Mouse (Mus musculus): ENCODE measurements around the gene Lamc3. TPM values are rescaled to one million over a fixed set of nuclear protein-coding genes. Genes with fewer than 3 reads are reported as not detected.

Gene Lamc3
- polyA plus RNA-seq, 1 experiment: 4.4 TPM

DNA sequence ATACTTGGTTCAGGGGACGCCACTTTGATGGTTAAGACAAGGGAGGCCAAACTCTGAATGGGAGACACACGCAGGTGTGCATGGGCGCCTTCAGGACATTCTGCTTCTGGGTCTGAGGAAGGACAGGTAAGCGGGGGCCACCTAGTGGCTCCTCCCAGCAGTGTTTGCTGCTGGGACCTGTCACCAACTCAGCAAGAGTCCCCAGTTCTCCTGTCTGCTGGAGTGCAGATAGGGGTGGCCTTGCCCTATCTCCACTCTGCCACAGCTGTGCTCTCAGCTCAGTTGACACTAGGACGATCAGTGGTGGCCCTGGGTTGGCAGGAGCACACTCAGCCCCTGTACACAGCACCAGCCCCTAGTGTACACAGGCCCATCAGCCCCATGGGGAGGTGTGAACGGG, 39.2 kb upstream of the Lamc3 start:
- no peaks in the 10 kb centered on the region for H3K36me3 ChIP-seq (ENCODE audit: control insufficient read depth, insufficient read depth, low read length)
- no peak overlapping the region for H3K4me3 ChIP-seq (ENCODE audit: low read depth, low read length)
- 12% methylated on average over 6 of the region's 6 CpGs for WGBS
- peaks cover 4% of the 10 kb centered on the region for H3K4me1 ChIP-seq (ENCODE audit: control insufficient read depth, insufficient read depth, insufficient read length, low read length)
- H3K27me3 ChIP-seq (ENCODE audit: control insufficient read depth, insufficient read depth, low read length): peaks cover 40% of the 10 kb centered on the region
- H3K27ac ChIP-seq (ENCODE audit: insufficient read depth, low read depth, low read length): no peak overlapping the region
- TF ChIP-seq POLR2A (IDR thresholded peaks at IDR 0.05; ENCODE audit: low read depth, low read length) (no peak), CTCF (IDR thresholded peaks at IDR 0.05; ENCODE audit: extremely low read depth, insufficient read length, insufficient replicate concordance, low read depth, low read length) (peak; percentile 52; the same call in 1 of the 2 replicates)

DNA sequence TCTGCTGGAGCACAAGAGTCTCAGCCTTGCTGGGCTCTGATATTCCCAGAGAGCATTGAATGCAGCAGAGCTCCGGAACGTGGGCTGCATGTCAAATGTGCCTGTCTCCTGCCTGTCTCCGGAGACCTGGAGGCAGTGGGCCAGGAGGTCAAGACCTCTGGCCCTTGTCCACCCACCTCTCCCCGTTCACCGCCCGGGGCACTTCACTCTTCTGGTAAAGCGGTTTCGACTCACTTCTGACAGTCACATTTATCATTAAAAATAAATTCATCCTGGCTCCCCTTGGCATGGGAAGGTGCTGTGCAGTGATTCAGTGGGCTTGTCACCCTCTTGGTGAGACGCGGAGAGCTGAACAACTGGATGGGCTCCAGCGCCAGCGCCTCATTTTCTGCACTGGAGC, 37.0 kb upstream of the Lamc3 start:
- H3K27ac ChIP-seq (ENCODE audit: insufficient read depth, low read depth, low read length): no peak overlapping the region
- no peak overlapping the region for H3K4me3 ChIP-seq (ENCODE audit: low read depth, low read length)
- H3K36me3 ChIP-seq (ENCODE audit: control insufficient read depth, insufficient read depth, low read length): no peaks in the 10 kb centered on the region
- no peak for TF ChIP-seq POLR2A (IDR thresholded peaks at IDR 0.05; ENCODE audit: low read depth, low read length)
- TF ChIP-seq CTCF (IDR thresholded peaks at IDR 0.05; ENCODE audit: extremely low read depth, insufficient read length, insufficient replicate concordance, low read depth, low read length): no peak
- H3K4me1 ChIP-seq (ENCODE audit: control insufficient read depth, insufficient read depth, insufficient read length, low read length): peaks cover 4% of the 10 kb centered on the region; the same call in 1 of the 2 replicates
- 59% methylated on average over 12 of the region's 12 CpGs for WGBS
- peaks cover 27% of the 10 kb centered on the region for H3K27me3 ChIP-seq (ENCODE audit: control insufficient read depth, insufficient read depth, low read length)

DNA sequence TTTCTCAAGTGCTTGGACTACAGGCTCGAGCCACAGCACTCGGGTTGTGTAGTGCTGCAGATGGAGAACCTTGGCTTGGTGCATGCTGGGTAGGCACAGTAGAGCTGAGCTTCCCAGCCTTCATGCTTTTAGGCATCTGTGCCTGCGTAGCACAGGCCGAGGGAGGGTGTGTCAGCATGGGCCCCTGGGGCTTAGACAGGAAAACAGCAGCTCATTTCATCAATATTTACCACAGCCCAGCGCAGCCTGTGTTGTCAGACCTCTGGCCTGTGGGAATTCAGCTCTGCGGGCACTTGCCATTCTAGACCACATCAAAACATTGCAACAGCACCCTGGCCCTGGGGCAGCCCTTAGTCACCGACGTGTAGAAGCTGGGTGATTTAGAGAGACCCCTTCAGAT, 31.1 kb upstream of the Lamc3 start:
- H3K4me1 ChIP-seq (ENCODE audit: control insufficient read depth, insufficient read depth, insufficient read length, low read length): no peaks in the 10 kb centered on the region
- no peaks in the 10 kb centered on the region for H3K36me3 ChIP-seq (ENCODE audit: control insufficient read depth, insufficient read depth, low read length)
- TF ChIP-seq CTCF (IDR thresholded peaks at IDR 0.05; ENCODE audit: extremely low read depth, insufficient read length, insufficient replicate concordance, low read depth, low read length): no peak
- no peak for TF ChIP-seq POLR2A (IDR thresholded peaks at IDR 0.05; ENCODE audit: low read depth, low read length)
- WGBS: 76% methylated on average over 8 of the region's 8 CpGs
- H3K27ac ChIP-seq (ENCODE audit: insufficient read depth, low read depth, low read length): no peak overlapping the region
- H3K27me3 ChIP-seq (ENCODE audit: control insufficient read depth, insufficient read depth, low read length): no peaks in the 10 kb centered on the region
- no peak overlapping the region for H3K4me3 ChIP-seq (ENCODE audit: low read depth, low read length)

DNA sequence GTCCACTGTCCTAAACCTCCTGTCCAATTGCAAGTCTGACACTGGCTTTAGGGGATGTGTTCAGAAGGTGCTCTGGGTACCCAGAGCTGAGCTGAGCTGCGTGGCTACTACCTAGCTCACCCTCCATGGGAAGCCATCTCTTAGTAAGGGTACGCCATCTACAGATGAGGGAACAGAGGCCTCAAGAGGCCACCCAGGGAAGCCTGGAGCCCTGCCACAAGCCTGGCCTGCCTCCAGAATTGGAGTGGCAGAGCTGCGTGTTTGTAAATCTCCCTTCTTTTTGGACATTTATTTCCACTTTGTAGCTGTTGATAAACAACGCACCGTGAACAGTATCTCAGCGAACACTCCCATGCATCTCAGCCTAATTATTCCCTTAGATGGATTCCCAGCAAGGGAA, 29.9 kb upstream of the Lamc3 start:
- Histone ChIP-seq H3K36me3 (ENCODE audit: control insufficient read depth, insufficient read depth, low read length) (no peaks in the 10 kb centered on the region), H3K27ac (ENCODE audit: insufficient read depth, low read depth, low read length) (no peak overlapping the region), H3K27me3 (ENCODE audit: control insufficient read depth, insufficient read depth, low read length) (no peaks in the 10 kb centered on the region), H3K4me1 (ENCODE audit: control insufficient read depth, insufficient read depth, insufficient read length, low read length) (no peaks in the 10 kb centered on the region), H3K4me3 (ENCODE audit: low read depth, low read length) (no peak overlapping the region)
- no peak for TF ChIP-seq CTCF (IDR thresholded peaks at IDR 0.05; ENCODE audit: extremely low read depth, insufficient read length, insufficient replicate concordance, low read depth, low read length)
- TF ChIP-seq POLR2A (IDR thresholded peaks at IDR 0.05; ENCODE audit: low read depth, low read length): no peak
- WGBS: 71% methylated on average over 6 of the region's 6 CpGs

DNA sequence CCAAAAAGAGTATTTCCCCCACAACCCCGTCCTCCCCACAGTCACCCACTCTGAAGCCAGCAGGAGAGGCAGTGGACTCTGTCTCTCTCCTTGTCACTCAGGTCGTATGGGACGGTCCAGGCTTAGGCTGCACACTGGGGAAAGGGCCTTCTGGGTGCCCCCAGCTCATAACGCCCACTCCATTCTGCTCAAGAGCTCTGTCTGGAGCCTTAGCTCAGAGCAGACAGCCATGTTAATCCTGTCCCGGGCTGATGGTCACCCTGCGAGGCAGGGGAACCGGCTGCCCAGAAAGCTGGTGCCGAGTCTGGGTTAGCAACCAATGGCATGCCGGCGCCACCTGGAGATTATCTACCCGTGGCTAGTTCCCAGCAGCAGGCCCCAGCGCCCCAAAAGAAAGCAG, 28.6 kb upstream of the Lamc3 start:
- H3K4me1 ChIP-seq (ENCODE audit: control insufficient read depth, insufficient read depth, insufficient read length, low read length): no peaks in the 10 kb centered on the region
- H3K36me3 ChIP-seq (ENCODE audit: control insufficient read depth, insufficient read depth, low read length): no peaks in the 10 kb centered on the region
- no peak for TF ChIP-seq POLR2A (IDR thresholded peaks at IDR 0.05; ENCODE audit: low read depth, low read length)
- no peak for TF ChIP-seq CTCF (IDR thresholded peaks at IDR 0.05; ENCODE audit: extremely low read depth, insufficient read length, insufficient replicate concordance, low read depth, low read length)
- 51% methylated on average over 12 of the region's 12 CpGs for WGBS
- no peak overlapping the region for H3K4me3 ChIP-seq (ENCODE audit: low read depth, low read length)
- H3K27ac ChIP-seq (ENCODE audit: insufficient read depth, low read depth, low read length): no peak overlapping the region
- no peaks in the 10 kb centered on the region for H3K27me3 ChIP-seq (ENCODE audit: control insufficient read depth, insufficient read depth, low read length)

DNA sequence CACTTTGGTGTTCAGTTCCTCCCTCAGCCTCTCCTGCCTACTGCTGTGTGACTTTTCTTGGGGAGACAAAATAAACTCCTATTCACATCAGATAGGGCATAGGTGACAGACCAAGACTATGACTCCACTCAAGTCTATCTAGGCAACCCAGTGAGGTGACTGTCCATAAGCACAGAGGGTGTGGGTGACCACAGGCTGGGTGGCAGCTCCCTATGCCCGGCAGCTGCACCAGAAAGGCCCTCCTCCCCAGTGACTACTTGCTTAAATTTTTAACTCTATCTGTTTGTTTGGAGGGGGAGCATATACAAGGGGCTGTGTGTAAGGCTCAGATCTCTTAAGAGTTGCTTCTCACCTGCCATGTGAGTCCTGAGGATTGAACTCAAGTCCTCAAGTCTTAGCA, 24.2 kb upstream of the Lamc3 start:
- Histone ChIP-seq H3K27me3 (ENCODE audit: control insufficient read depth, insufficient read depth, low read length) (no peaks in the 10 kb centered on the region), H3K27ac (ENCODE audit: insufficient read depth, low read depth, low read length) (no peak overlapping the region), H3K4me3 (ENCODE audit: low read depth, low read length) (no peak overlapping the region), H3K4me1 (ENCODE audit: control insufficient read depth, insufficient read depth, insufficient read length, low read length) (peaks cover 6% of the 10 kb centered on the region; the same call in 1 of the 2 replicates), H3K36me3 (ENCODE audit: control insufficient read depth, insufficient read depth, low read length) (no peaks in the 10 kb centered on the region)
- 49% methylated on average over 1 of the region's 1 CpGs for WGBS
- TF ChIP-seq POLR2A (IDR thresholded peaks at IDR 0.05; ENCODE audit: low read depth, low read length) (no peak), CTCF (IDR thresholded peaks at IDR 0.05; ENCODE audit: extremely low read depth, insufficient read length, insufficient replicate concordance, low read depth, low read length) (no peak)

DNA sequence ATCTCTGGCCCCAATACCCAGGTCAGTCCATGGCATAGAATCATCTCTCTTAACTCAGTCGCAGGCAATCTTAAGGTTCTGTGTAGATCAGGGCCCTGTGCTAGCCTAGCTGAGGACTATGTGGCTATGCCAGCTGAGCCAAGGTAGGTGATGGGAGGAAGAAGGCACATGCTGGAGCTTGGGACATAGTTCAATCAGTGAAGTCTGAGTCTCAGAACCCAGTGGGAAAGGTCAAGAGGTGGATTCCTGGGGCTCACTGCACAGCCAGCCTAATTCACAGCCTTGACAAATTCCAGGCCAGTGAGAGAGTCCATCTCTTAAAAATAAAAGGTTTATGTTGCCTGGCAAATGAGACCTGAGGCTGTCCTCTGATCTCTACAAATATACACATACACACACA, 23.3 kb upstream of the Lamc3 start:
- TF ChIP-seq POLR2A (IDR thresholded peaks at IDR 0.05; ENCODE audit: low read depth, low read length): no peak
- no peak for TF ChIP-seq CTCF (IDR thresholded peaks at IDR 0.05; ENCODE audit: extremely low read depth, insufficient read length, insufficient replicate concordance, low read depth, low read length)
- Histone ChIP-seq H3K27ac (ENCODE audit: insufficient read depth, low read depth, low read length) (no peak overlapping the region), H3K27me3 (ENCODE audit: control insufficient read depth, insufficient read depth, low read length) (no peaks in the 10 kb centered on the region), H3K4me1 (ENCODE audit: control insufficient read depth, insufficient read depth, insufficient read length, low read length) (peaks cover 6% of the 10 kb centered on the region; the same call in 1 of the 2 replicates), H3K36me3 (ENCODE audit: control insufficient read depth, insufficient read depth, low read length) (no peaks in the 10 kb centered on the region), H3K4me3 (ENCODE audit: low read depth, low read length) (no peak overlapping the region)
- 91% methylated on average over 1 of the region's 1 CpGs for WGBS

DNA sequence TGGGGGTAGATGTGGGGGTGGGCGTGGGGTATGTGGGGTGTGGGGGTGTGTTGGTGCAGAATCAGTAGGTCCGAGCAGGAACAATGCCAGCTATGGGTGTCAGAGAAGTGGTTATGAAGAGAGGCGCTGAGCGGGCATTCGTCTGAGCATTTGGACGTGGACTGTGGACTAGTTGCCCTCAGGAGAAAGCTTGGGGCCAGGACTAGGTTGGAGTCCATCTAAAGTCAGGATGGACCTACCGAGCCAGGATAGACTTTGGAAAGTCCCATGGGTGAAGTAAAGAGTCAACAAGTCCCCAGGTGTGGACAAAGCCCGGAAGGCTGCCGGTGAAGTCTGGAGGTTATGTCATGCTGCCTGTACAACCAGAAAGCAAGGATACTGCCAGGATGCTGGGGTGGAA, 22.2 kb upstream of the Lamc3 start:
- H3K4me1 ChIP-seq (ENCODE audit: control insufficient read depth, insufficient read depth, insufficient read length, low read length): peaks cover 11% of the 10 kb centered on the region
- H3K4me3 ChIP-seq (ENCODE audit: low read depth, low read length): no peak overlapping the region
- no peak overlapping the region for H3K27ac ChIP-seq (ENCODE audit: insufficient read depth, low read depth, low read length)
- no peaks in the 10 kb centered on the region for H3K27me3 ChIP-seq (ENCODE audit: control insufficient read depth, insufficient read depth, low read length)
- H3K36me3 ChIP-seq (ENCODE audit: control insufficient read depth, insufficient read depth, low read length): no peaks in the 10 kb centered on the region
- TF ChIP-seq POLR2A (IDR thresholded peaks at IDR 0.05; ENCODE audit: low read depth, low read length): no peak
- TF ChIP-seq CTCF (IDR thresholded peaks at IDR 0.05; ENCODE audit: extremely low read depth, insufficient read length, insufficient replicate concordance, low read depth, low read length): no peak
- 87% methylated on average over 9 of the region's 9 CpGs for WGBS

All from small intestine, adult 2 months (tissue).